Mouse (Mus musculus) heart, embryonic 14.5 days (tissue): ENCODE results near the gene Ksr2. TPM values are rescaled to one million over a fixed set of nuclear protein-coding genes. Genes with fewer than 3 reads are reported as not detected.

Source experiments
- ATAC-seq: fragments of 200-750 bp; cut with Nextera tagmentation; 2 replicates; pipeline ENCODE4 v1.8.0; 2017; ENCODE audit warnings: low read depth, moderate TSS enrichment; ENCODE audit not compliant: insufficient number of reproducible peaks, insufficient read depth, low FRiP score
- H3K27ac ChIP-seq, 2 experiments: fragments of 200-500 bp in 1 of 2; fragments of 300-500 bp in 1 of 2; sonication (generic) in 1 of 2; replicated peaks in 1 of 2; 2 replicates each; pipeline ENCODE4 v1.5.1; 2012 to 2014; ENCODE audit warnings: low read depth in 2 of 2, low read length in 2 of 2, control low read depth in 1 of 2, mild to moderate bottlenecking in 1 of 2, mixed read lengths in 1 of 2; ENCODE audit not compliant: control insufficient read depth in 1 of 2, insufficient read depth in 1 of 2
- H3K27me3 ChIP-seq: fragments of 300-500 bp; sonication (generic); 2 replicates; pipeline ENCODE4 v1.6.1; 2014; ENCODE audit warnings: mild to moderate bottlenecking, low read length, control low read depth; ENCODE audit not compliant: control insufficient read depth, insufficient read depth
- H3K36me3 ChIP-seq: fragments of 300-500 bp; sonication (generic); 2 replicates; pipeline ENCODE4 v1.6.1; 2014; ENCODE audit warnings: mild to moderate bottlenecking, control low read depth, low read length, mixed read lengths; ENCODE audit not compliant: control insufficient read depth, insufficient read depth
- H3K4me1 ChIP-seq, 2 experiments: fragments of 200-500 bp in 1 of 2; fragments of 300-500 bp in 1 of 2; sonication (generic) in 1 of 2; 2 replicates each; pipeline ENCODE4 v1.6.1; 2012 to 2014; ENCODE audit warnings: low read length in 2 of 2, control low read depth in 1 of 2, mixed read lengths in 1 of 2; ENCODE audit not compliant: control insufficient read depth in 2 of 2, insufficient read depth in 2 of 2
- H3K4me2 ChIP-seq: fragments of 300-500 bp; sonication (generic); 2 replicates; pipeline ENCODE4 v1.6.1; 2014; ENCODE audit warnings: mild to moderate bottlenecking, low read length
- H3K4me3 ChIP-seq, 2 experiments: fragments of 200-500 bp in 1 of 2; fragments of 300-500 bp in 1 of 2; sonication (generic) in 1 of 2; 2 replicates each; pipeline ENCODE4 v1.5.1; 2012 to 2014; ENCODE audit warnings: low read length in 2 of 2, mild to moderate bottlenecking in 2 of 2, control low read depth in 1 of 2, low read depth in 1 of 2, moderate library complexity in 1 of 2; ENCODE audit not compliant: control insufficient read depth in 1 of 2, insufficient read depth in 1 of 2
- H3K9ac ChIP-seq: fragments of 300-500 bp; sonication (generic); 2 replicates; pipeline ENCODE4 v1.6.1; 2014; ENCODE audit warnings: mild to moderate bottlenecking, low read length
- H3K9me3 ChIP-seq: fragments of 300-500 bp; sonication (generic); 2 replicates; pipeline ENCODE4 v1.6.1; 2016; ENCODE audit warnings: low read length, control low read depth; ENCODE audit not compliant: control insufficient read depth
- WGBS: fragments of 180-500 bp; shearing (Covaris S2); extraction: QIAGEN DNeasy Blood & Tissue Kit; methylation state at CpG from one replicate; pipeline ENCODE4 v1.1.7; 2014; 5-methylcytosine and 5-hydroxymethylcytosine counted together
- polyA plus RNA-seq: library from polyadenylated mRNA; unstranded; fragments of >200 nt; fragmentation: Nextera tagmentation; extraction: Ambion mirVana; gene quantifications from 2 replicates; pipeline ENCODE4 v1.2.1, GENCODE M21; 2014

Gene Ksr2
- 0.09 and 0.12 TPM in 2 replicates for polyA plus RNA-seq

DNA sequence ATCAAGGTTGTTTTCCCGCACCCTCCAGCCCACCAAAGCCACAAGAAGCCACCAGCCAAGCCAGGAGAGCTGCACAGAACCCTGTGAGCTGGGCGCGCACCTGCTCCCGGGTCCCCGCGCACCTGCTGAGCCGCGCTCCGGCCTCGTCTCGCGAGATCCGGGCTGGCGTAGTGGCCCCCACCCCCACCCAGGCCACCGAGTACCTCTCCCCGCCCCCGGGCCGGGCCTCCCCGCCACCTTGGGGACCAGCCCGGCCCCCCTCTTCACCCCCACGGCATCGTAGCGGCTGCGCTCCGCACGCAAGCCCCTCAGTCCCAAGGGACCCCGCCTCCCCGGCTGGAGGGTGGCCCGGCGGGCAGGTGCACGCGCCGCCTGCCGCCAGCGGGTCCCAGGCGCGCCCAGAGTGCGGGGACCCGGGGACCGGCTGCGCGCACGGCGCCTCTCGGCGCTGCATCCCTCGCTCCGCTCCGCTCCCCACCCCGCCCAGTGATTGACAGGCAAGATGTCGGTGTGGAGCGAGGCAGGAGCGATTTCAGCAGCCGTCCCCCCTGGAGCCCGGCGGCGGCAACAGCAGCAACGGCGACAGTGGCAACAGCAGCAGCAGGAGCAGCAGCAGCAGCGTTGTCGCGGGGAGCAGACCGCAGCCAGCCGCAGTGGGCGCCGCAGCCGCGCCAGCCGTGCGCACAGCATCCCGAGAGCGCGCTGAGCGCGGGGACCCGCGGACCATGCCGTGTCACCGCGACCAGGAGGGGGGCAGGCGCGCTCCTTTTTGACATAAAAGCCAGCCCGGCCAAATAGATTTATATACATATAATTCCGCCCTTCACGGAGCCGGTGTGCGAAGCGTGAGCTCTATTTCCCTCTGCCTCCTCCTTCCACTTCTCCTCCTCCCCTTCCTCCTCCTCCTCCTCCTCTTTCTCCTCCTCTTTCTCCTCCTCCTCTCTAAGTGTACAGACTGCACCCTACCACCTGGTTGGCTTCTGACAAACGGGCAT is at the start of gene Ksr2:
Ksr2 (plus strand) TSS at position 494 of the 995 bp plus-strand sequence.
- peak within 1 kb of the TSS; percentile 61 for H3K9ac ChIP-seq
- H3K36me3 ChIP-seq: no peaks in the 10 kb centered on the region
- peaks cover 66% of the 10 kb centered on the region for H3K27me3 ChIP-seq
- no peak within 1 kb of the TSS for H3K27ac ChIP-seq
- WGBS: under 1% methylated on average over 84 of the region's 89 CpGs
- H3K4me1 ChIP-seq: peaks cover 0 to 3% of the 10 kb centered on the region in 2 experiments; a peak in 1 of 4 replicates
- H3K4me3 ChIP-seq: peak within 1 kb of the TSS; percentile 51 to 63
- ATAC-seq: 0 out of 2 replicates have a peak, but pooled peaks have one; percentile 38
- peak within 1 kb of the TSS; percentile 80 for H3K4me2 ChIP-seq
- H3K9me3 ChIP-seq: no peaks in the 10 kb centered on the region

- Histone ChIP-seq H3K4me1 (peaks cover 26 to 41% of the 10 kb centered on the region in 2 experiments), H3K27ac (no peak overlapping the region), H3K9ac (no peak overlapping the region), H3K4me3 (no peak overlapping the region), H3K4me2 (no peak overlapping the region), H3K27me3 (no peaks in the 10 kb centered on the region), H3K9me3 (no peaks in the 10 kb centered on the region), H3K36me3 (peaks cover 64% of the 10 kb centered on the region)
- no peak for ATAC-seq
- WGBS: 59% methylated on average over 3 of the region's 3 CpGs
These were observed 49.0 kb upstream of the Ksr2 start for GRCm38 (mm10) chr5:117364821-117365220.

DNA sequence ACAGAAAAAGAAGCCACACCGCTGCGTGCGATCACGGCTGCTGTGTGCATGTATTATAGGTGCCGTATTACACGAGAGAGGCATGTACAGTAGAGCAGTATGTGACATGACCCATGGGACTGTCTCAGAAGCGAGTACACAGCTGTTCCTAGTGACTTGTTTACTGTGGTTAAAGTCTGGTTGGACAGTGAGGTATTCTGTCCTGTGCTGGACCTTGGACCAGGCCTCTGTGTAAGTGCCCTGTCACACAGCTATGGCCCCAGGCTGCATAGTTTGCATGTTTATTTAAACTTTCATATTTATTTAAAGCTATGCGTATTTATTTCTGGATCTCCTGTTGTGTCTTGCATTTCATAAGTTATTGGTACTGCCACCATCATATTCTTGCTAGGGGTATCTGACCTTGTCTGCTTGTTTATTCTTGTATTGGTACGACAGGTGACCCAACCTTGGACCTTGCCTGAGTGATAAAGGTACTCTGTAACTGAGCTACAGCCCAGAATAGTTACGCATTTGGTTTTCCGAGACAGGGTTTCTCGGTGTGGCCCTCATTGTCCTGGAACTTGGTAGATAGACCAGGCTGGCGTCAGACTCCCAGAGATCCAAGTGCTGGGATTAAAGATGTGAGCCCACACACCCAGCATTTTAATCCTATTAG is 47.8 kb upstream of the Ksr2 start:
- Histone ChIP-seq H3K9me3 (no peaks in the 10 kb centered on the region), H3K4me3 (no peak overlapping the region), H3K4me1 (peaks cover 18 to 29% of the 10 kb centered on the region in 2 experiments), H3K9ac (no peak overlapping the region), H3K27ac (no peak overlapping the region), H3K36me3 (peaks cover 76% of the 10 kb centered on the region), H3K27me3 (no peaks in the 10 kb centered on the region), H3K4me2 (no peak overlapping the region)
- ATAC-seq: no peak
- 83% methylated on average over 13 of the region's 13 CpGs for WGBS

- peaks cover 88% of the 10 kb centered on the region for H3K36me3 ChIP-seq
- no peak overlapping the region for H3K4me3 ChIP-seq
- no peak overlapping the region for H3K4me2 ChIP-seq
- H3K4me1 ChIP-seq: peaks cover 13 to 17% of the 10 kb centered on the region in 2 experiments
- no peak overlapping the region for H3K27ac ChIP-seq
- no peak for ATAC-seq
- H3K27me3 ChIP-seq: no peaks in the 10 kb centered on the region
- H3K9ac ChIP-seq: no peak overlapping the region
- no peaks in the 10 kb centered on the region for H3K9me3 ChIP-seq
- 63% methylated on average over 8 of the region's 8 CpGs for WGBS
These were observed 46.6 kb upstream of the Ksr2 start for GRCm38 (mm10) chr5:117367206-117367605.

GRCm38 (mm10) chr5:117370592-117370991 is 43.2 kb upstream of the Ksr2 start:
- Histone ChIP-seq H3K27me3 (no peaks in the 10 kb centered on the region), H3K4me2 (no peak overlapping the region), H3K9ac (no peak overlapping the region), H3K4me3 (no peak overlapping the region), H3K27ac (no peak overlapping the region), H3K36me3 (peaks cover 99% of the 10 kb centered on the region), H3K4me1 (no peaks in the 10 kb centered on the region), H3K9me3 (no peaks in the 10 kb centered on the region)
- no peak for ATAC-seq
- WGBS: 84% methylated on average over 10 of the region's 10 CpGs

- Histone ChIP-seq H3K4me1 (no peaks in the 10 kb centered on the region), H3K36me3 (peaks cover 95% of the 10 kb centered on the region), H3K27me3 (no peaks in the 10 kb centered on the region), H3K4me3 (no peak overlapping the region), H3K27ac (no peak overlapping the region), H3K9me3 (no peaks in the 10 kb centered on the region), H3K9ac (no peak overlapping the region), H3K4me2 (no peak overlapping the region)
- 93% methylated on average over 9 of the region's 9 CpGs for WGBS
- ATAC-seq: no peak
These were observed 40.4 kb upstream of the Ksr2 start for GRCm38 (mm10) chr5:117373418-117373817.

DNA sequence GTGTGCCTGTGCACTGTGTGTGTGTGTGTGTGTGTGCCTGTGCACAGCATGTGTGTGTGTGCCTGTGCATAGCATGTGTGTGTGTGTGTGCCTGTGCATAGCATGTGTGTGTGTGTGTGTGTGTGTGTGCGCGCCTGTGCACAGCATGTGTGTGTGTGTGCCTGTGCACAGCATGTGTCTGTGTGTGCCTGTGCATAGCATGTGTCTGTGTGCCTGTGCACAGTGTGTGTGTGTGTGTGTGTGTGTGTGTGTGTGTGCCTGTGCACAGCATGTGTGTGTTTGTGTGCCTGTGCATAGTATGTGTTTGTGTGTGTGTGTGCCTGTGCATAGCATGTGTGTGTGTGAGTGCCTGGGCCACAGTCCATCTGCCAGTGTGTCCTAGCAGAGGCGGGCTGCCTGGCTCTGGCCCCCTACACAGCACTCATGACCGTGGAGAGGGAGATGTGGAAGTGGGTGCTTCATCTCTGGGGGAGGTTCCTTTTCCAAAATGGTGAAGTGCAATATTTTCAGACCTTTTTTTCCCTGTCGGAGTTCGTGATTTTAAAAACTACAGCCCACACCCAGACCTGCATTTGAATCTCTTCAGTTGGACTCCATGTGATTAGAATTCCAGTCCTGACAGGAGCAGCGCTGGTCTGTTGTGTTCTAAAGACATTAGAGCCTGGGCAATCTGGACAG is 39.3 kb upstream of the Ksr2 start:
- H3K27me3 ChIP-seq: no peaks in the 10 kb centered on the region
- peaks cover 95% of the 10 kb centered on the region for H3K36me3 ChIP-seq
- no peak overlapping the region for H3K4me2 ChIP-seq
- H3K4me1 ChIP-seq: no peaks in the 10 kb centered on the region
- no peak overlapping the region for H3K9ac ChIP-seq
- no peak for ATAC-seq
- H3K4me3 ChIP-seq: no peak overlapping the region
- no peak overlapping the region for H3K27ac ChIP-seq
- H3K9me3 ChIP-seq: no peaks in the 10 kb centered on the region
- 94% methylated on average over 7 of the region's 7 CpGs for WGBS
